Mouse (Mus musculus) liver, embryonic 14.5 days (tissue): Measurements from ENCODE around the gene Snx32. TPM values are rescaled to one million over a fixed set of nuclear protein-coding genes. Genes with fewer than 3 reads are reported as not detected.

ENCODE experiments used
- ATAC-seq: fragments of 200-750 bp; cut with Nextera tagmentation; 2 replicates; pipeline ENCODE4 v1.8.0; 2017; ENCODE audit warnings: moderate number of reproducible peaks, mild to moderate bottlenecking, moderate library complexity; ENCODE audit not compliant: insufficient read depth
- DNase-seq, 3 experiments: peaks; one replicate each; pipeline ENCODE4 v3.0.0-alpha.2; 2012 to 2013; ENCODE audit warnings: low read depth in 3 of 3, low spot score in 3 of 3
- H3K27ac ChIP-seq: fragments of 300-500 bp; sonication (generic); 2 replicates; pipeline ENCODE4 v1.5.1; 2014; ENCODE audit warnings: moderate library complexity, mild to moderate bottlenecking, control low read depth, inconsistent platforms
- H3K27me3 ChIP-seq: fragments of 300-500 bp; sonication (generic); 2 replicates; pipeline ENCODE4 v1.6.1; 2014; ENCODE audit warnings: mild to moderate bottlenecking, low read length, moderate library complexity; ENCODE audit not compliant: control insufficient read depth, insufficient read depth
- H3K36me3 ChIP-seq: fragments of 300-500 bp; sonication (generic); replicated peaks from 2 replicates; pipeline ENCODE4 v1.6.1; 2014; ENCODE audit warnings: low read depth; ENCODE audit not compliant: control insufficient read depth, insufficient read depth
- H3K4me1 ChIP-seq, 2 experiments: fragments of 200-500 bp in 1 of 2; fragments of 300-500 bp in 1 of 2; sonication (generic) in 1 of 2; replicated peaks; 2 replicates each; pipeline ENCODE4 v1.6.1; 2012 to 2014; ENCODE audit warnings: antibody characterized with exemption in 1 of 2, inconsistent platforms in 1 of 2, low read length in 1 of 2; ENCODE audit not compliant: control insufficient read depth in 2 of 2, insufficient read depth in 2 of 2
- H3K4me2 ChIP-seq: fragments of 300-500 bp; sonication (generic); 2 replicates; pipeline ENCODE4 v1.6.1; 2014; ENCODE audit warnings: low read depth, mild to moderate bottlenecking, control low read depth, moderate library complexity
- H3K4me3 ChIP-seq, 2 experiments: fragments of 200-500 bp in 1 of 2; fragments of 300-500 bp in 1 of 2; sonication (generic) in 1 of 2; 2 replicates each; pipeline ENCODE4 v1.5.1; 2012 to 2014; ENCODE audit warnings: low read depth in 2 of 2, low read length in 2 of 2, mild to moderate bottlenecking in 2 of 2, control low read depth in 1 of 2, inconsistent platforms in 1 of 2, moderate library complexity in 1 of 2; ENCODE audit not compliant: insufficient read depth in 1 of 2
- H3K9ac ChIP-seq: fragments of 300-500 bp; sonication (generic); replicated peaks from 2 replicates; pipeline ENCODE4 v1.6.1; 2014; ENCODE audit warnings: mild to moderate bottlenecking, control low read depth, moderate library complexity
- H3K9me3 ChIP-seq: fragments of 300-500 bp; sonication (generic); 2 replicates; pipeline ENCODE4 v1.6.1; 2016; ENCODE audit warnings: low read length, mixed read lengths; ENCODE audit not compliant: control insufficient read depth
- CTCF ChIP-seq: IDR thresholded peaks from 2 replicates; pipeline ENCODE4 v1.5.1; 2016; ENCODE audit warnings: antibody characterized with exemption, low read depth, control low read depth
- EP300 ChIP-seq: IDR thresholded peaks from 2 replicates; pipeline ENCODE4 v1.6.1; 2016; ENCODE audit warnings: antibody characterized with exemption, low read depth
- whole genome bisulfite sequencing: fragments of 180-500 bp; shearing (Covaris S2); extraction: QIAGEN DNeasy Blood & Tissue Kit; methylation state at CpG from one replicate; pipeline ENCODE4 v1.1.7; 2014; ENCODE audit not compliant: insufficient replicate concordance; 5-methylcytosine and 5-hydroxymethylcytosine counted together
- polyA plus RNA-seq, 2 experiments: library from polyadenylated mRNA; depleted of rRNA in 1 of 2; stranded (reverse) in 1 of 2; unstranded in 1 of 2; fragments of >200 nt; fragmentation: Nextera tagmentation in 1 of 2; extraction: Ambion mirVana in 1 of 2; gene quantifications; 2 replicates each; pipeline versions ENCODE4 v1.2.1 to v1.2.3; 2012 to 2014

The Snx32 gene
- polyA plus RNA-seq, 2 experiments, result 4.7 to 9.0 TPM

DNA sequence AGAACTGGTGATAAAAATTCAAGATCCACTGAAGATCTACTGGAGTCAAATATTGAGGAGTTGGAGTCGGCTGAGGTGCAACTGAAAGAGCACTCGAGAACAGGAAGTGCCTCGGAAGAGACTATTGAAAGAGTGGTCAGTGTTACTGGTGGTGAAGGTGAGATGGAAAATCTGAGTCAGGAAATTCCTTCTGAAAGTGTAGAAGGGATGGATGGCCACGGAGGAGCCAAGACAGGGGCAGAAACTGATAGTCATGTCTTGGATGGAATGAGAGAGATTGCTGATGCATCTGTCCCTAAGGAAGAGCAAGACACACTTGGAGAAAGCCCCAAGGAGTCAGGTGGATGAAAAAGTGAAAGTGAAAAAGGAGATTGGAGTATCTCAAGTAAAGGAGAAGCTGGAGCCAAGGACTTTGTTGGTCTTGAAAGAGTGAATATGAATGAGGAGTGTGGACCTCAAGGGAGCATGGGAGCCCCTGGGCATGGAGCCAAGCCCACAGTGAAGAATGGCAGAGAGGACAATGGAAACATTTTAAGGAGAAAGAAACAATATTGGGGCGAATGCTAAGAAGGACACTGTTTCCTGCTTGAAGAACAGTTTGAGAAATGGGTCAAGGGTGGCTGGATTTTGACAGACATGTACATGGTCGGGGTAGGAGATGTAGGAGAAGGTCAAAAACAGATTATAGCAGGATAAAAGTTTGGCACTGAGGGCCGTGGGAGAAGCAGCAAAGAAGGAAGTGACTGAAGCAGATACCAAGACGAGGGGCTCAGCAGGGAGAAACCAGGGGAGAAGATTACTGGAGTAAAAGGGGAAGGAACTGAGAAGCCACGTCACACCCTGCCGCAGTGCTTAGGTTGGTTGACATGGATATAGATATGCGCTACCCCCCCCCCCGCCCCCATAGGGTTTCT lies 2.0 kb upstream of the Snx32 start:
- Histone ChIP-seq H3K9me3 (no peaks in the 10 kb centered on the region), H3K4me3 (peak overlapping the region; percentile 1 to 25), H3K27ac (peak overlapping the region; percentile 1), H3K4me2 (peak overlapping the region; percentile 99), H3K27me3 (no peaks in the 10 kb centered on the region), H3K4me1 (peaks cover 21 to 32% of the 10 kb centered on the region in 2 experiments), H3K36me3 (no peaks in the 10 kb centered on the region), H3K9ac (peak overlapping the region; percentile 43)
- DNase-seq, result no peak
- no peak for ATAC-seq
- no peak for TF ChIP-seq CTCF
- TF ChIP-seq EP300, result no peak
- WGBS, result 14% methylated on average over 12 of the region's 12 CpGs

DNA sequence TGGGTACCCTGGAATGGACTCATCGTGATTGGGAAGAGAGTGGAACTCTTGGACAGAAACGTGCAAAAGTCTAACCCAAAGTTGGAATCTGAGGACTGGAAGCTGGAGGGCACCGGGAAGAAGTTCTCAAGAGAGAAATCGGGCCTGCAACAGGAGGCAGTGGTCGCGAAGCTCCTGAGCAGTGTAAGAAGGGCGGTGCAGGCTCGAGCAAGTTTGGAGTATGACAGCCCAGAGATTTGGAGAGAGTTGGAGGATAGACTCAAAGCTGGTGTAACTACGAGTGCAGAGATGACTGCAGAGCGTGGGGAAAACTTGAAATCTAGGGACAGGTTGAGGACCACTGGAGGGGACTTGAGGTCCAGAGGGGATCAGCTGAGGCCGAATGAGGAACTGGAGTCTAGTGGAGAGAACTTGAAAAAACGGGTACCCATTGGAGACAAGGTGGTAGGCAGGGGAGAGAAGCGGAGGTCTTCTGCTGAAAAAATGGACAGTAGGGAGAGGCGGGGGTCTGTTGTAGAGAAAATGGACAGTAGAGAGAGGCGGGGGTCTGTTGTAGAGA lies 815 bp upstream of the Snx32 start:
- no peak for ATAC-seq
- Histone ChIP-seq H3K36me3 (no peaks in the 10 kb centered on the region), H3K4me1 (peaks cover 21 to 32% of the 10 kb centered on the region in 2 experiments), H3K27me3 (no peaks in the 10 kb centered on the region), H3K27ac (peak overlapping the region; percentile 21), H3K9me3 (no peaks in the 10 kb centered on the region), H3K4me3 (peak overlapping the region; percentile 70 to 74), H3K9ac (peak overlapping the region; percentile 83), H3K4me2 (peak overlapping the region; percentile 99)
- TF ChIP-seq CTCF, result no peak
- no peak for TF ChIP-seq EP300
- no peak for DNase-seq
- 20% methylated on average over 15 of the region's 15 CpGs for WGBS

DNA sequence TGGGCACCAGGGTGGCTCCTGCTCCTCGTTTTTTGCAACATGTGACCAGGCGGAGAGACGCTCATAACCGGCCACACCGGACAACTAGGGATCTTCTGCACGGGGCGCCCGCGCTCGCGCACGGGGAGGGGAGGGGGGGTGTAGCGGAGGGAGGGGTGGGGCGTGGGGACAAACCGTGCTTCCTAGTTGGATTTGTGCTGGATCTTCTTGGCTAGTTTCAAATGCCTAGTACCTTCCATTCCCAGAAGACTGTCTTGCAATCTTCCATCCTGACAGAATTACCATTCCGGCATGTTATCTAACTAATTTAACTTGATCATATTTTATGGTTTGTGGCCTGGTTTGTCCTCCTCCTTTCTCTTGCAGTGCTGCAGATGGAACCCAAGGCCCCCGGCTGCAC lies 6.7 kb downstream of the Snx32 start, which contains the start of gene 1700020D05Rik:
Gene 1700020D05Rik (minus strand): TSS at position 101 of the 400 bp plus-strand sequence.
- Histone ChIP-seq H3K4me1 (no peaks in the 10 kb centered on the region), H3K27ac (no peak within 1 kb of the TSS), H3K9me3 (no peaks in the 10 kb centered on the region), H3K27me3 (no peaks in the 10 kb centered on the region), H3K9ac (no peak within 1 kb of the TSS), H3K4me3 (no peak within 1 kb of the TSS), H3K36me3 (no peaks in the 10 kb centered on the region), H3K4me2 (no peak within 1 kb of the TSS)
- ATAC-seq (no peak), DNase-seq (no peak)
- 66% methylated on average over 17 of the region's 17 CpGs for WGBS
- TF ChIP-seq CTCF (no peak), EP300 (no peak)

DNA sequence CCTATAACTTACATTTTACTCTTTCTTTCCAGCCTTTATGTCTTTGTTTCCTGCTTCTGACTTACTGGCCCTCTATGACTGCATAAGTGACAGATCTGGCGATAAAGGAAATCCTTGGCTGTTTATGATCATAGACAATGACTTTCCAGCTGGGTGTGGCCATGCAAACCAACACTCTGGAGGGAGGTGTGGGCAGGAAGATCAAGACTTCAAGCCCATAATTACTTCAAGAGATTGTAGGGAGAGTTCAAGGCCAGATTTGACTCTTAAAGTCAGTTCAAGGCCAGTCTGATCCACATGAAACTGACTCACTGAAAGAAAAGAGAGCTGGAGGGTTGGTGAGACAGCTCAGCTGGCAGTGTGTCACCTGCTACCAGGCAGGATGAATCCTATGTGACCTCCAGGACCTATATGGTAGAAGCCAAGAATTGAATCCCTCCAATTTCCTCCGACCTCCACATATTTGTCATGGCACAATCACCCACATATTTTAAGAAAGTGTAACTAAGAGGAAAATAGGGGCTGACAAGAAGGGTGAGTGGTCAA lies 9.9 kb downstream of the Snx32 start:
- no peak for DNase-seq
- no peak overlapping the region for H3K27ac ChIP-seq
- H3K4me1 ChIP-seq, result no peaks in the 10 kb centered on the region
- TF ChIP-seq EP300 (no peak), CTCF (no peak)
- no peak overlapping the region for H3K4me2 ChIP-seq
- no peak for ATAC-seq
- no peak overlapping the region for H3K9ac ChIP-seq
- H3K36me3 ChIP-seq, result peaks cover 18% of the 10 kb centered on the region
- no peak overlapping the region for H3K4me3 ChIP-seq
- H3K9me3 ChIP-seq, result no peaks in the 10 kb centered on the region
- no peaks in the 10 kb centered on the region for H3K27me3 ChIP-seq
- 62% methylated on average over 2 of the region's 2 CpGs for WGBS

DNA sequence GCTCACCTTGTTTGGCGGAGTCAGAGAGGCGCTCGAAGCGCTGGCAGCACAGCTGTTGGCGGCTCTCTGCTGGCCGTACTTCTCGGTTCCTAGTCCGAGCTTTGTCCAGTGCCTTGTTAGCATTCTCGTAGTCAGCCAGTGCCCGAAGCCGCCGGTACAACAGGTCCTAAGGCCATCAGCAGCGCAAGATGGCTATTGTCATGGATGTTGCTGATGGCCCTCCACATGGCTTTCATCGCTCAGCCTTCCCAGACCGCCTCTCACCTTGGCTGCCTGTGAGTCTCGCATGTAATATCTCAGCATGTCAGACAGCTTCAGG lies 14.3 kb downstream of the Snx32 start:
- Histone ChIP-seq H3K36me3 (peaks cover 50% of the 10 kb centered on the region), H3K4me3 (no peak overlapping the region), H3K27me3 (no peaks in the 10 kb centered on the region), H3K27ac (no peak overlapping the region), H3K9ac (no peak overlapping the region), H3K4me2 (no peak overlapping the region), H3K9me3 (no peaks in the 10 kb centered on the region), H3K4me1 (peaks cover 3 to 4% of the 10 kb centered on the region in 2 experiments; a peak in 3 of 4 replicates)
- DNase-seq (no peak), ATAC-seq (no peak)
- WGBS, result 92% methylated on average over 16 of the region's 16 CpGs
- TF ChIP-seq EP300 (no peak), CTCF (no peak)
